Mouse (Mus musculus): ENCODE measurements around the gene Pdcd4. TPM values are rescaled to one million over a fixed set of nuclear protein-coding genes. Genes with fewer than 3 reads are reported as not detected.

The Pdcd4 gene
- polyA plus RNA-seq, 1 experiment from 2014 or later, result 90.6 TPM

- Histone ChIP-seq H3K9ac (ENCODE audit: low read length) (no peak overlapping the region), H3K4me3 (ENCODE audit: low read depth, low read length) (no peak overlapping the region), H3K27ac (ENCODE audit: low read depth, low read length) (no peak overlapping the region), H3K36me3 (ENCODE audit: control insufficient read depth, insufficient read depth, low read length) (no peaks in the 10 kb centered on the region), H3K27me3 (ENCODE audit: control insufficient read depth, insufficient read depth, low read length) (no peaks in the 10 kb centered on the region), H3K9me3 (ENCODE audit: control insufficient read depth, low read length) (no peaks in the 10 kb centered on the region), H3K4me2 (ENCODE audit: low read depth, low read length, severe bottlenecking) (no peak overlapping the region), H3K4me1 (replicated peaks; ENCODE audit: control insufficient read depth, insufficient read depth, low read length) (0 out of 2 replicates have a peak, but pooled peaks cover 2% of the 10 kb centered on the region)
- 83% methylated on average over 1 of the region's 1 CpGs for WGBS
- ATAC-seq (replicated peaks; ENCODE audit: low FRiP score) (no peak), DNase-seq (ENCODE audit: low spot score) (no peak)
Measured at GRCm38 (mm10) chr19:53880460-53880859, 11.6 kb upstream of the Pdcd4 start.

DNA sequence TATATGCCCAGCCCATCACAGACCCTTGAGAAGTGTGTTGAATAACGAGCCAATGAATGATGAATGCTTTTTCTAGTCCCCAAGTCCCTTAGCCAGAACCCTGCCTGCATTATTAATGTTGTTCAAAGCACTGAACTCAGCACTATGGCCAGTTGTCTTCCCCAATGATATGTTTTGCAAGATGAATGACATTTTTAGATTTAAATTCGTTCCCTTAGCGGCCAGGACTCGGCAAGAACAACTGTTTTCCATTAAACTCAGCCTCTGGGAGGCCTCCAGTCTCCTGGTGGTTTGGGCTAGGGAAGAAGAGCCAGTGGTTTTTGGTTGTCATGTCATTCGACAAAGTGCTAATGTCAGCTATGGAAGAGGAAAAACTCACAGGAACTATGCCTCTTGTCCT lies 10.2 kb upstream of the Pdcd4 start:
- H3K4me3 ChIP-seq (ENCODE audit: low read depth, low read length), result no peak overlapping the region
- H3K4me2 ChIP-seq (ENCODE audit: low read depth, low read length, severe bottlenecking), result no peak overlapping the region
- ATAC-seq (replicated peaks; ENCODE audit: low FRiP score) (no peak), DNase-seq (ENCODE audit: low spot score) (no peak)
- no peak overlapping the region for H3K27ac ChIP-seq (ENCODE audit: low read depth, low read length)
- H3K27me3 ChIP-seq (ENCODE audit: control insufficient read depth, insufficient read depth, low read length), result no peaks in the 10 kb centered on the region
- H3K4me1 ChIP-seq (replicated peaks; ENCODE audit: control insufficient read depth, insufficient read depth, low read length), result 0 out of 2 replicates have a peak, but pooled peaks cover 2% of the 10 kb centered on the region
- no peak overlapping the region for H3K9ac ChIP-seq (ENCODE audit: low read length)
- no peaks in the 10 kb centered on the region for H3K36me3 ChIP-seq (ENCODE audit: control insufficient read depth, insufficient read depth, low read length)
- no peaks in the 10 kb centered on the region for H3K9me3 ChIP-seq (ENCODE audit: control insufficient read depth, low read length)
- WGBS, result 76% methylated on average over 5 of the region's 5 CpGs

DNA sequence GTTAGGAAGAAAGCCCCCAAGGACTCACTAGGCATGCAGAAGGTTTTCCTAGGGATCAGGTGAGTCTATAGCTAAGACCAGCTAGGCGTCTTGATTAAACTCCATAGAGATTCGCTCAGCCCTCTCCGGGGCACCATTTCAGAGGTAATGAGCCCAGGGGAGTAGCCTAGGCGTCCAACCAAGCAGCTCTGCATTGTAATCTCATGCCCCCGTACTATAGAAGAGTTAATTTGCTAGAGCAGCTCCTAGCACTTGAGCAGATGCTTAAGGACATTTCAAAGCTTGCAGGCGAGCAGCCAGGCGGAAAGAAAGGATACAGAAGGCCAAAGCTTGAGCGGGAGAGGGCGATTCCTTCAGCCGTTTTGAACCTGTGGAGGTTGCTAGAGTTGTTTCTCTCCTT lies 6.6 kb upstream of the Pdcd4 start:
- ATAC-seq (replicated peaks; ENCODE audit: low FRiP score) (peak; percentile 64), DNase-seq (ENCODE audit: low spot score) (peak; percentile 60)
- H3K27me3 ChIP-seq (ENCODE audit: control insufficient read depth, insufficient read depth, low read length), result no peaks in the 10 kb centered on the region
- no peak overlapping the region for H3K4me3 ChIP-seq (ENCODE audit: low read depth, low read length)
- no peaks in the 10 kb centered on the region for H3K36me3 ChIP-seq (ENCODE audit: control insufficient read depth, insufficient read depth, low read length)
- H3K9ac ChIP-seq (ENCODE audit: low read length), result no peak overlapping the region
- 16% methylated on average over 10 of the region's 10 CpGs for WGBS
- H3K9me3 ChIP-seq (ENCODE audit: control insufficient read depth, low read length), result no peaks in the 10 kb centered on the region
- H3K4me1 ChIP-seq (replicated peaks; ENCODE audit: control insufficient read depth, insufficient read depth, low read length), result 0 out of 2 replicates have a peak, but pooled peaks cover 2% of the 10 kb centered on the region
- no peak overlapping the region for H3K27ac ChIP-seq (ENCODE audit: low read depth, low read length)
- H3K4me2 ChIP-seq (ENCODE audit: low read depth, low read length, severe bottlenecking), result no peak overlapping the region

DNA sequence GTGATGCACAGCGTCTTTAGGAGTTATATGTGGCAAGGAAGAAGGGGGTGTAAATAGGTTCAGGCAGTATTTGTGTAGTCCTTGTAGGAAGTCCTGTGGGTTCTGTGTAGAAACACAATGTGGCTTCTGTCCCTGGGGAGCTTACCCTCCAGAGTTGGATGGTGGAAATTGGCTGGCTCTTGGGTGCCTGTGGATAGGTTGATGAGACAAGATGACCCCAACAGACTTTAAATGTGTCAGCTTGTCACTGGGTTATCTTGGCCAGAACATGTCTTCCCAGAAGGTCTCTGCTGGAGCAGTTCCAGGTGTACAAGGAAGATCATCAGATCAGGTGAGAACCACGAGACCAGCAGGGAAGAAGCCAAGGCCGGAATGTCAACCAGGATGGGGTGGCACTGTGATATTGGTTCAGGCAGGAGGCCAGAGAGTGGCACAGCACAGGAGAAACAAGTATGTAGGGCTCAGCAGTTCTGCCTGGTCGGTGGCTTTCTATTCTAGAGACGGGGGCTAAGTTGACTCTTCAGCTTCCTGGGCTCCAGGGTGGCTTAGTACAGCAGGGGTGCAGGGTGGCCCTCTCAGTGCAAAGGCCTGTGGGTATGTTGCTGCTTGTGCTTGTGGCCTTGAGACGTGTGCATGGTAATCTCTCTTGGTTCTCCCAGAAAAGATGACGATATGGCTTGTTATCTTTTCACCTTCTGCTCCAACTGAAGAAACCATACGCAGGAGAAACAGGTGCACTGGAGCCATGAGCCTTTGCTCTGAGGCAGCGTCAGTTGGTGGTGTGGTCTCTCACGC lies 5.3 kb upstream of the Pdcd4 start:
- no peak overlapping the region for H3K4me2 ChIP-seq (ENCODE audit: low read depth, low read length, severe bottlenecking)

DNA sequence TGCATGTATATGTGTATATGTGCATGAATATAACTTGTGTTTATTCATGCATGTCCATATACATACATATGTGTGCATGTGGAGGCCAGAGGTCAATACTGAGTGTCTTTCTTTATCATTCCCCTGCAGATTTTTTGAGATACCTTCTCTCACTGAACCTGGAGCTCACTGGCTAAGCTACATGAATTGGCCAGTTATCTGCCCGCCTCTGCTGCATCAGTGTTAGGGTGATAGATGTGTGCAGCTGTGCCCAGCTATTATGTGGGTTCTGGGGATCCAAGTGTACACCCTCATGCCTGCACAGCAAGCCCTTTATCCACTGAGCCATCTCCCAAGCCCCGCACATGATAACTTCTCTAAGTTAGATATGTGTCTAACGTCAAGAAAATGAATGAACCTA lies 4.2 kb upstream of the Pdcd4 start:
- H3K36me3 ChIP-seq (ENCODE audit: control insufficient read depth, insufficient read depth, low read length), result no peaks in the 10 kb centered on the region
- no peaks in the 10 kb centered on the region for H3K9me3 ChIP-seq (ENCODE audit: control insufficient read depth, low read length)
- no peak overlapping the region for H3K27ac ChIP-seq (ENCODE audit: low read depth, low read length)
- peak; percentile 14 for DNase-seq (ENCODE audit: low spot score)
- WGBS, result 86% methylated on average over 3 of the region's 3 CpGs
- H3K4me2 ChIP-seq (ENCODE audit: low read depth, low read length, severe bottlenecking), result no peak overlapping the region
- no peak for ATAC-seq (replicated peaks; ENCODE audit: low FRiP score)
- H3K27me3 ChIP-seq (ENCODE audit: control insufficient read depth, insufficient read depth, low read length), result no peaks in the 10 kb centered on the region
- H3K4me3 ChIP-seq (ENCODE audit: low read depth, low read length), result no peak overlapping the region
- no peak overlapping the region for H3K9ac ChIP-seq (ENCODE audit: low read length)
- H3K4me1 ChIP-seq (replicated peaks; ENCODE audit: control insufficient read depth, insufficient read depth, low read length), result 0 out of 2 replicates have a peak, but pooled peaks cover 2% of the 10 kb centered on the region

More for the DNA sequence above, 5.3 kb upstream of the Pdcd4 start:
- Histone ChIP-seq H3K4me3 (ENCODE audit: low read depth, low read length) (no peak overlapping the region), H3K9ac (ENCODE audit: low read length) (no peak overlapping the region), H3K27me3 (ENCODE audit: control insufficient read depth, insufficient read depth, low read length) (no peaks in the 10 kb centered on the region), H3K4me1 (replicated peaks; ENCODE audit: control insufficient read depth, insufficient read depth, low read length) (0 out of 2 replicates have a peak, but pooled peaks cover 2% of the 10 kb centered on the region), H3K36me3 (ENCODE audit: control insufficient read depth, insufficient read depth, low read length) (no peaks in the 10 kb centered on the region), H3K9me3 (ENCODE audit: control insufficient read depth, low read length) (no peaks in the 10 kb centered on the region), H3K27ac (ENCODE audit: low read depth, low read length) (no peak overlapping the region)
- DNase-seq (ENCODE audit: low spot score) (peak; percentile 35), ATAC-seq (replicated peaks; ENCODE audit: low FRiP score) (no peak)
- WGBS, result 96% methylated on average over 10 of the region's 10 CpGs

DNA sequence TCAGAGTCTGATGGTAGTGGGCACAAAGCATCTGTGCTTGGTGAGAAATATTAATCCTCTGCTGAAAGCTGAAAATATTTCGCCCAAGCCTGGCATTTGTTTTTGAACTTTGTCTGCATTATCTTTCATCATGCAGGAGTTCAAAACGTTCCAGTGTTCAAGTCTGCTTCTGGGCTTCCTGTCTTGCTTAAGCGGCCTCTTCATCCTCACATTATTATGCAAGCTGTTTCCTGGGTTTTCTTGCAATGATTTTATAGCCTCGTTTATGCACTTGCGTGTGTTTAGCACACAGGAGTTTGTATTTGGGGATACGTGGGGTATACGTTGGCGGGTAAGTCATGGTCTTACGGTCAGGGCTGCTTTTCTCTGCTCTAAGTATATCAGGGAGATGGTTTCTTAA lies 3.7 kb upstream of the Pdcd4 start:
- H3K27ac ChIP-seq (ENCODE audit: low read depth, low read length), result no peak overlapping the region
- H3K9ac ChIP-seq (ENCODE audit: low read length), result no peak overlapping the region
- ATAC-seq (replicated peaks; ENCODE audit: low FRiP score), result no peak
- H3K4me1 ChIP-seq (replicated peaks; ENCODE audit: control insufficient read depth, insufficient read depth, low read length), result 0 out of 2 replicates have a peak, but pooled peaks cover 2% of the 10 kb centered on the region
- H3K36me3 ChIP-seq (ENCODE audit: control insufficient read depth, insufficient read depth, low read length), result no peaks in the 10 kb centered on the region
- H3K27me3 ChIP-seq (ENCODE audit: control insufficient read depth, insufficient read depth, low read length), result no peaks in the 10 kb centered on the region
- DNase-seq (ENCODE audit: low spot score), result no peak
- no peak overlapping the region for H3K4me2 ChIP-seq (ENCODE audit: low read depth, low read length, severe bottlenecking)
- WGBS, result 86% methylated on average over 9 of the region's 9 CpGs
- no peaks in the 10 kb centered on the region for H3K9me3 ChIP-seq (ENCODE audit: control insufficient read depth, low read length)
- no peak overlapping the region for H3K4me3 ChIP-seq (ENCODE audit: low read depth, low read length)

DNA sequence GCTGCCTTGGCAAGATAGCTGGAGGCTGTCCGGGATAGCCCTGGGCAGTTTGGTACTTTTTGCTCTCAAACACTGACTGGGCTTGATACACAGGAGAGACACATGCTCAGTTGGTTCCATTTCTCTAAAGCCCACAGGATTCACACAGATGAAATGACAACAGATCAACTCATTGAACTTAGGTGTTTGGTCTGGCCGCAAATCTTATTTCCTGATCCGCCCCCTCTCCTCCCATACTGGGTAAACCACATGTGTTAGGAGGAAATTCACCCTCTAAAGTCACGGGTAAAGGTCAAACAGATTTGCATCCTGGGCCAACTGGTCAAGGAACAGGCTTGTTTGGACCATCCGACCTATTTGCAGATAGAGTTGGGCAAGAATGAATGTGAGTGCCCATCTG lies 2.5 kb upstream of the Pdcd4 start:
- WGBS, result 85% methylated on average over 5 of the region's 5 CpGs
- Histone ChIP-seq H3K36me3 (ENCODE audit: control insufficient read depth, insufficient read depth, low read length) (no peaks in the 10 kb centered on the region), H3K9me3 (ENCODE audit: control insufficient read depth, low read length) (no peaks in the 10 kb centered on the region), H3K4me1 (replicated peaks; ENCODE audit: control insufficient read depth, insufficient read depth, low read length) (0 out of 2 replicates have a peak, but pooled peaks cover 2% of the 10 kb centered on the region), H3K27me3 (ENCODE audit: control insufficient read depth, insufficient read depth, low read length) (no peaks in the 10 kb centered on the region), H3K9ac (ENCODE audit: low read length) (no peak overlapping the region), H3K4me3 (ENCODE audit: low read depth, low read length) (no peak overlapping the region), H3K27ac (ENCODE audit: low read depth, low read length) (no peak overlapping the region), H3K4me2 (ENCODE audit: low read depth, low read length, severe bottlenecking) (no peak overlapping the region)
- peak; percentile 37 for DNase-seq (ENCODE audit: low spot score)
- ATAC-seq (replicated peaks; ENCODE audit: low FRiP score), result no peak

- Histone ChIP-seq H3K9me3 (ENCODE audit: control insufficient read depth, low read length) (no peaks in the 10 kb centered on the region), H3K27ac (ENCODE audit: low read depth, low read length) (no peak overlapping the region), H3K4me1 (replicated peaks; ENCODE audit: control insufficient read depth, insufficient read depth, low read length) (0 out of 2 replicates have a peak, but pooled peaks cover 2% of the 10 kb centered on the region), H3K27me3 (ENCODE audit: control insufficient read depth, insufficient read depth, low read length) (no peaks in the 10 kb centered on the region), H3K36me3 (ENCODE audit: control insufficient read depth, insufficient read depth, low read length) (no peaks in the 10 kb centered on the region), H3K9ac (ENCODE audit: low read length) (no peak overlapping the region), H3K4me3 (ENCODE audit: low read depth, low read length) (no peak overlapping the region), H3K4me2 (ENCODE audit: low read depth, low read length, severe bottlenecking) (no peak overlapping the region)
- ATAC-seq (replicated peaks; ENCODE audit: low FRiP score), result no peak
- WGBS, result 67% methylated on average over 5 of the region's 5 CpGs
- DNase-seq (ENCODE audit: low spot score), result no peak
Measured at GRCm38 (mm10) chr19:53890274-53890673, 1.8 kb upstream of the Pdcd4 start.

GRCm38 (mm10) chr19:53890781-53891251 lies 1.2 kb upstream of the Pdcd4 start:
- DNase-seq (ENCODE audit: low spot score), result peak; percentile 40
- H3K4me3 ChIP-seq (ENCODE audit: low read depth, low read length), result no peak overlapping the region
- no peak overlapping the region for H3K4me2 ChIP-seq (ENCODE audit: low read depth, low read length, severe bottlenecking)
- H3K4me1 ChIP-seq (replicated peaks; ENCODE audit: control insufficient read depth, insufficient read depth, low read length), result no peaks in the 10 kb centered on the region
- H3K36me3 ChIP-seq (ENCODE audit: control insufficient read depth, insufficient read depth, low read length), result no peaks in the 10 kb centered on the region
- no peak overlapping the region for H3K27ac ChIP-seq (ENCODE audit: low read depth, low read length)
- 75% methylated on average over 5 of the region's 5 CpGs for WGBS
- ATAC-seq (replicated peaks; ENCODE audit: low FRiP score), result no peak
- no peaks in the 10 kb centered on the region for H3K27me3 ChIP-seq (ENCODE audit: control insufficient read depth, insufficient read depth, low read length)
- H3K9me3 ChIP-seq (ENCODE audit: control insufficient read depth, low read length), result no peaks in the 10 kb centered on the region
- no peak overlapping the region for H3K9ac ChIP-seq (ENCODE audit: low read length)
